Mouse (Mus musculus) kidney, adult 8-10 months (tissue): ENCODE data around the gene Gm2115.
A peak's percentile ranks its signal among the peaks of the same experiment; 100 is the strongest.

ENCODE experiments used
- DNase-seq, 2 experiments: peaks; one replicate each; pipeline ENCODE4 v3.0.0; 2022

The Gm2115 gene

DNA sequence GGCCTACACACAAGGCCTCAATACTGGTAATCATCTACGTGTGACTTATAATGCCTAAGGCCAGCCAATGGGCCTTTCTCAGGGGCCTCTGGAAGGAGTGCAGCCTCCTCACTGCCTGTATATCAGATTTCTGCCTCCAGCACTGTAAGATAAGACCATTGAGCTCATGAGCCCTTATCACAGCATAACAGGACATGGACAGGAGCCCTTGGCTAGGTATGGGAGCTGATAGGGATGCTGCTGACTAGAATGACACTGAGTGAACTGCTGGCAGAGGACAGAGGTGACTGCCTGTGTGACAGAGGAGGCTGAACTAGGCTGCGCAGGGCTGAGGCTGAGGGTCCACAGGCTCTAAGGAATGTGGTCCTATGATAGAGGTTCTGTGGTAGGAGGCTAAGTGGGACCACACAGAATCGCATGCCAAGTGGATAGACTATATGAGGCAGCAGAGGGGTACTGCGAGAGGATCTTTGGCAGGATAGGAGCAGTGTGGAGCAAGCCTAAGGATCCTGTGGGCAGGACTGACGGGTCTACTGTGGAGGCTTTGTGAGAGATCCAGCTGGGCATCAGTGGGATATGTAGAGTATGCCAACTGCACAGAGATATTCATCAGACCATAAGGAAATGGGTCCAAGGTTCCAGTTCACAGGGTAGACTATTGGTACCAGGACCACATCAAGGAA is 58.5 kb downstream of the Gm2115 start:
- peak in 1 of 2 experiments; percentile 0 for DNase-seq

DNA sequence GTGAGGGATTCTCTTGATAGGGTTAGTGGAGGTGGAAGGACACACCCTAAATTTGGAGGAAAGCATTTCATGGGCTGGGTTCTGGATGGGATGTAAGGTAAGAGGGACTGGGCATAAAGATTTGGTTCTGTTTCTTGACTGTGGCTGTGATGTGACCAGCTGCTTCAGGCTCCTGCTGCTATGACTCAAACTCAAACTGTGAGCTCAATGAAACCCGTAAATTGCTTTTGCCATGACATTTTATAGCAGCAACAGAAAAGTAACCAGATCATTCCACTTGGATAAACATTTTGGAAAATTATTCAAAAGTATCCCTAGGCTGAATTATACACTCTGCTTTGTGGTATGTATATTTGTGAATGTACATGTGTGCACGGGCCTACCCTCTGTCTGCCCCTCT is 61.9 kb downstream of the Gm2115 start:
- no peak for DNase-seq

DNA sequence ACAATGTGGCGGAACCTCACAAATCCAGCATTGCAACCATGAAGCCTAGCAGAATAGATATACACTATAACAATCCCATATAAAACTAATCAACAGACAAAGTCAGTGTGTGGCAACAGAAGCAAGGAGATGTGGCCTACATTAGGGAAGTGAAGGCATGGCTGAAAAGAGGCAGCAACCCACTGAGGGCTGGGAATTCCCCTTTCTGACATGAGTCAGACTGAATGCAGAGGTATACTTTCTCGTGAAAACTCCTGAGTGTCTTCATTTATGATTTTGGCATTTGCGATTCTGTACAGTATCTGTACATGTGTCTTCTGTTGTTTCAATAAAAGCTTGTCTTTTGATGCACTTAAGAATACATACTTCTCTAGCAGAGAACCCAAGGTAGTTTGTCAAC is 62.6 kb downstream of the Gm2115 start:
- DNase-seq: no peak

DNA sequence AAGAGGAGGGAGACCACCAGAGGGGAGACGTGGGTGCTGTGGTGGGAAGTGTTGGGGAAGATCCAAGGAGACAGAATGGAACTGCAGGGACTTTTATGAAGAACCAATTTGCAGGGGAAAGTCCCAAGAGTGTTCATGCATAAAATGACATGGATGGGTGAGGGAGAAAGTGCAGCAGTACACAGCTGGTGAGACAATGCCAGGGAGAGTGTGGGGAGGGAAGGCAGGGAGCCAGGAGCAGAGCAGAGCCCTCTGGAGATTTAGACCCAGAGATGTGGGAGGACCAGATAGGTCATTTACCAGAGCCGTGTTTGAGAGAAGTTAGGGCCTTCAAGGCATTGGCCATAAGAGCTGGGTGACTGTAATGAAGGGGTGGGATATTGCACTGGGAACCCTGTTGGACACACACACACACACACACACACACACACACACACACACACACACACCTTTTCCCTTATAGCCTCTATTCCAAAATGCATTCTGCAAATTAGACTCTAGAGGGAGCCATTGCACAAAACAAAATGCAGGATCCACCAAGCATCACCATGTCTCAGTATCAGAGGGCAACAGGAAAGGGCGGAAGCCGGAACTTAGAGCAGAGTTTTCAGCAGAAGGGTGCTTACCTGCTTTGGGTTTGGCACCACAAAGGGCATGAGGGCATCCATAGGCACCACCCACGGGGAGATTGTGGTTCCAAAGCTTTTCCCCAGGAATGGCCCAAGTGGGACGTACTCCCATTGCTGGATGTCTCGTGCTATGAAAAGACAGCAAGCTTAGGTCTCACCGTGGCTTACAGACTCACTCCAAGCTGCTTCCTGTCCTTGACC is 65.5 kb downstream of the Gm2115 start:
- DNase-seq: peak; percentile 32 to 39

DNA sequence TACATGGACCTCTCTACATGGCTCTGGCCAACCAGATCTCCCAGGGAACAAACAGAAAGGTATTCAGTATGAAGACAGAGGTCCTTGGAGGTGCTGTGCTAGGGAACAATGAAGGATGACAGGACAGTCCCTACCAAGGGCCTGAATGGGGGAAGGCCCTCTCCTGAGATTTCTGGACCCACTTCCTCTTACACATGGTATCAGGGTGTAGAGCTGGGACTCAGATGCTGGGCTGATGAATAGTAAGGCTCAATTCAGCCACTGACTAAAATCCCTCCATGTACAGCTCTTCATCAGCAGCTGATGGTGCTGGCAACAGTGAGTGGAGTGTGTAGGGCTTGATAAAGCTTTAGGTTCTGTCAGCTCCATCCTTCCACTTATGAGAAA is 66.2 kb downstream of the Gm2115 start:
- no peak for DNase-seq

DNA sequence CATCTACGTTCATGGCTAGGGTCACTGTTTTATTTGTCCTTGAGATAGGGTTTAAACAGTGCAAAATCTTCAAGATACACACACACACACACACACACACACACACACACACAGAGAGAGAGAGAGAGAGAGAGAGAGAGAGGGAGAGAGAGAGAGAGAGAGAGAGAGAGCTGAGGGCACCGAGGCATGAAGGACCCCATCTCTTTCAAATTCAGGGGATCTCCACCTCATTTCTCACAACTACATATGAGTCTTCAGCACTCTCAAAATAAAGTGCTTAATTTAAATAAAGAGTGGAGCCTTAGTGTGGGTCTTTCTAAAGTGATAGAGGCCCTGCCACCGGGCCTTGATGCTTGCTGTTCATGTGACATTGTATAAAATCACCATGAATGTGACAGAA is 67.2 kb downstream of the Gm2115 start:
- DNase-seq: no peak

DNA sequence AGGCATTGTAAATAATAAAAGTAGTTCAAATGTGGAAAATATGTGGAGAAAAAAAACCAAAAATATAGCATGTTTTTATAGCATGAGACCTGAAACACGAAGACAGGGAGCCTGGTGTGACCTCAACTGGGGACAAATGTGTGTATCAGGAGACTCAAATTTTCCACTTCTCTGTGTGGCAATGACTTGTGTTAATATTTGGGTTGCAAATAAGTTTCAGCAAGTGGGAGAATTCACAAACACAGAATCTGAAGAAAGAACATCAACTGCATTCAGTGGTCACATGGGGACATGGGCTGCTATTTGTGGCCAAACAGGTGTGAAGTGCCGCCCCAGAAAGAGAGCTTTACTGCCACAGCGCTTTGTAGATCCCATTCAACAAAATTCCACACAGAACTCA is 67.9 kb downstream of the Gm2115 start:
- DNase-seq: no peak

DNA sequence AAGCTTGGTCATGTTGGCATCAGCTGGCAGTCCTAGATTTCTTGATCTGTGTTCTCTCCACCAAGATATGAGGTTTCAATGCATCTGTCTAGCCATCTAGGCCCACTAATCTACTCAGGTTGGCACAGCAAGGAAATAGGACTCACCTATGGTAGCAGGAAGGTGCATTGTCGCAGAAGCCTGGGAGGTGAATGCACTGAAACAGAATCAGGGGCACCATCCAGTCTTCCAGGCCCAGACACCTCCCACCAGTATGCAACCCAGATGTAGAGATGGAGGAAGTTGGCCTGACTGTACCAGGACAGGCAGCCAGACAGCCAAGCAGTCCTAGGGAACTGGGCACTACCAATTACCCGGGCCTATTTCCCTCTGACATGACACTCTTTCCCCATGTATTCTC is 71.9 kb downstream of the Gm2115 start:
- DNase-seq: no peak

DNA sequence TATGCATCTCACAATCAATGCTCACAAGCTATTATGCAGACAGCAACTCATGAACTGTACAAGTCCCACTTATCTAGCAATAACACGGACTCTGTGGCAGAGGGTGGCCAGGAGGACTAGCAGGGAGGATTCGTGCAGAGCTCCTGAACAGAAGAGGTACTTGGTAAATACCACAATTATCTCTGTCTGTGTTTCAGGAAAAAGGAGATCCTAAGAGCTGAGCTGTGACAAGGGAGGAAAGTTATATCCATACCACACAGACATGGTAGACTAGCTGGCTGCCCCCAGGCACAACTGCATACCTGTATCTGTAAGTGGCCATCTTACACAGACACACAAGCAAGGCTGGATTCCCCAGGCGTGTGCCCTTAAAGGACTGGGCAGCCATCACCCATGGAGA is 72.6 kb downstream of the Gm2115 start:
- DNase-seq: no peak

DNA sequence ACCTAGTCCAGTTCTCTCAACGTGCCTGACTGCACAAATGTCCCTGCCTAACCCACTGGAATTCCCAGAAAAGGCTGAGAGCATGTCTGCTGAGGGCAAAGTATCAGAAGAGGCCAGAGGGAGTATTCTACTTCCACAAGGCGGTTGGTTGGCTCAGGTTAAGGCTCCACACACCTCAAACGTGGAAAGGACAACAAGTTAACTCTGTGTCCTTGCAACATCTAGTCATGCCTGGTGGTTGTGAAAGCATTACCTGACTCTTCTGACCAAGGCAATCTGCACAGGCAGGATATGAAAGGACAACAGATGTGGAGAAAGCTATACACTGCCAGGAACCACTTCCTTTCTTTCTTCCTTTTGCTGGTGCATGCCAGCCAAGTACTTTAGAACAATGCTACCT is 75.7 kb downstream of the Gm2115 start:
- DNase-seq: peak; percentile 84 to 87

DNA sequence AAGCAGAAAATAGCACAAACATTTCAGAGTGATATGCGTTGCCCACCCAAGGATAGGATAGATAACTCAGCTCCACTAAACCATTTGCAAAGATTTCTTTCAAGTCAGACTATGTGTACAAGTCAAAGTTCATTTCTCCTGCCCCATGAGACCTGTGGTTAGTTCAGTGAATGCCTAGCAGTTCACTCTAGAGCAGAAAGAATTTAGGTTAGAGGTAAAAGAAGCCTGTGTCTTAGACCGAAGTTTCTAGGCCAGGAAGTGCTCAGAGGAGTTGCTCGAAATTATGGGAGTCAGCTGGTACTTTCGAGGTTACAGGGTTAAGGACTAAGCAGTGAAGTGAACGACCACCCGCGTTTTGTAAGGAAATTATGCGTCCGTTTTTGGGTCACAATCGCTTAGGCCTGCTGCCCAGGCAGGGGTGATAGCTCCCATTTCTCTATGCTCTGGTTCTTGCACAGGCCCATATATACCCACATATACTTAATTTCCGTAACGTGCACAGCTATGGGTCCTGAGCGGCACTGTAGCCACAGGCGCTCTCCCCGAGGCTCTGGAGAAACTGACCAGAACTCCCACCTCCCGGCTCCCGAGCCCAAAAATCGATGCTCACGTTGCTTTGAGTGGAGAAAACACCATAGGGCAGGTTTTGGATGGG is 76.4 kb downstream of the Gm2115 start:
- DNase-seq: peak in 1 of 2 experiments; percentile 27

DNA sequence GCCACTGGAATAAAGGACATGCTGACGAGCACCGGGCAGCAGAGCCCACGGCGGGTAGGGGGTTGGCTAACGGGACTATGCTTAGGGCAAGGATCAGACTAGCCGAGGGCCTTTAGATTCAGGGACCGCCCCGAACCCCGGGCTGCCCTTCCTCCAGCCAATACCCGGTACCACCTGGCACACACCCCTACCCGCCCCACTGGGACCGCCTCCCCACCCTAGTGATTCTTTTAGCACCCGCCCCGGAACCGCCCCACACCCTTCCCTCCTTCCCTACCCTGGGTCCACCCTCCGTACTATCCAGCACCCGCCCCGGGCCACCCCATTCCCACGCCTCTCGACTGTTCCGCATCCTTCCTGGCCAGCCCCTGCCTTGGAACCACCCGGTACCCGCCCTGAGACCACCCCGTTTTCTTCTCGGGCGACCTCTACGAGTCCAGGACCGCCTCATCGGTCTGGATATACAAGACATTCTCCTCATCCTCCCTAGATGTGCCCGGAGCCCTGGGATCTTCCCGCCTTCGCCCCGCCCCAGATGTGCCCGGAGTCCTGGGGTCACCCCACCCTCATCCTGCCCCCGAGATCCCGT is 77.0 kb downstream of the Gm2115 start:
- DNase-seq: peak; percentile 95 to 96

DNA sequence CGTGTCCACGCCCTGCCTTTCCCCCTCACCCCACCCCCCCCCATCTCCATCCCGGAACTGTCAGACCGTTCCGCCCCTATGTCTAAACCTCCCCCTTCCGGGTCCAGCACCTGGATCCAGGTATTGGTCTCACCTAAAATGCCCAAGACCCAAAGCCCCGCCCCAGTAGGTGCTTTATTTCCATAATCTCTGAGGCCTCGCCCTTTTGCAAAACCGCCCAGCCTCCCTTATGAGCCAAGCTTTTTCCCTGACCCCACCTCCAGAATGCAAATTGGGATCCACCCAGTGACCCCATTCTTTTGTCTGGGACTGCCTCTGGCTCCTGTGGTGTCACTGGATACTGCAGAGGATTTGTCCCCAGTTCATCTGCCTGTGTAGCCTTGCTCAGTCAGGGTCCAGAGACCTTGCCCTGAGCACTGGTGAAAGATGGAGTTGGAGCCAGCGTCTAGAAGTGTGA is 77.6 kb downstream of the Gm2115 start, which contains the start of gene Fah:
Fah (minus strand) TSS at position 430 of the 457 bp plus-strand sequence.
- peak; percentile 80 to 89 for DNase-seq

DNA sequence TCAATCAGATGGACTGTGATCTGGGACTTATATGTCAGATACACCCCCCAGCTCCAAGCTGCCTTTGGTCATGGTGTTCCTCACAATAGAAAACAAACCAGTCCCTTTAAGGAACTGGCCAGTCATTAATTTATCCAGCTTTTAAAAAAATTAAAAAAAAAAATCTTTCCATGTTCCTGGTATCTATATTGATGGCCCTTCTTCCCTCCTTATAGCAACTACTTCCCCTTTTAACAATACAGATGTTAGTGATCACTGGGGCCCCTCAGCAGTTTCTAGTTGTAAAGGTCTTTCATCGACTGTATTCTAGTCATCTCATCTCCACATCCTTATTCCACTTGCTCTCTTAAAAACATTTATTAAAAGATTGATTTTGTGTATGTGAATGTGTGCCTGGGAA is 82.9 kb downstream of the Gm2115 start:
- no peak for DNase-seq

DNA sequence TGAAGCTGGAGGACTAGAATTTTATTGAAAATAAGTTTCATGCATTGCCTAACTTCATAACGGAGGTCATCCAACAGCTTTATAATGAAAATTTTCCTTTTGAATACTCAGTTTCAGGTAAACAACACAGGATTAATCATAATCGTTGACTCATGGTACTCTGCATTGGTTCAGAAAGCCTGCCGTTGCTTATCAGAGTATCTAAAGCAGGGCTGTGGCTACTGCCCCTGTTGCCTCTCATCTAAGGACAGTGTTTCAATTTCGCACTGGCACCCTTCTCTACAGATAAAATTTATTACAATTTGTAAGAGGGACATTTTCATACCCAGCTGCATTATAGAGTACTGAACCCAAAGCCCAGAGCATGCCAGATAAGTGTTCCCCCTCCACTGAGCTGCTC is 83.7 kb downstream of the Gm2115 start:
- DNase-seq: no peak

DNA sequence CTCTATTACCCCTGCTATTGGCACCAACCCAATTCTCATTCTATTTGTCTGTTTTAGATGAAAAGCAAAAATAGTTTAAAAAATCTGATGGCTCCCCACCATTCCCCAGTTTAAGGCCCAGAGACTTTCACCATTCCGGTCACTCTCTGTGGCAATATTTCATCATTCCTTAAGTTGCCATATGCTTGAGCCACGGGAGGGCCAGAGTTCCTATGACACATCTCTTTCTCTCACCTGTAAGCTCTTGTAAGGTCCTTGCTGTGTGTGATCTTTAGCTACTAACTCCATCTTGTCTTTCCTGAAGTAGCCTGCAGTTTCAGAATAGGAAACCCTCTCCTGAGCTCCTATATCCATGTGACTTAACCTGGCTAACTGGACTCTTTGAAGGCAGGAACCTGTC is 90.2 kb downstream of the Gm2115 start:
- no peak for DNase-seq

DNA sequence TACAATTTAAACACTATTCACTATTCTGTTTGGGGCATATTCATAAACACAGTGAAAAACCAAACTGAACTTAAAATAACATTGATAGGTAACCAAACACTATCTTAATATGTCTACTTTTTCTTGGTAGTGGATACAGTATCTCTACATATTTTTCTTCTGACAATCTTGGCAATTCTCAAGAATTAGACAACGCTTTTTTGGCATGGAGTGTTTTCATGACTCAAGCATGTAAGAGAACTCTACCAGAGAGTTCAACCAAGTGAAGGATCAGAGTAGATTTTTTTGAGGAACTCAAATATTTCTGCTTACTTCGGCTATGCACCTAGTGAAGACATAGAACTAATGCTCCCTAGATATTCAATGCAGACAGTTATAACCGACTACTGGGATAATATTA is 92.2 kb downstream of the Gm2115 start:
- DNase-seq: no peak

DNA sequence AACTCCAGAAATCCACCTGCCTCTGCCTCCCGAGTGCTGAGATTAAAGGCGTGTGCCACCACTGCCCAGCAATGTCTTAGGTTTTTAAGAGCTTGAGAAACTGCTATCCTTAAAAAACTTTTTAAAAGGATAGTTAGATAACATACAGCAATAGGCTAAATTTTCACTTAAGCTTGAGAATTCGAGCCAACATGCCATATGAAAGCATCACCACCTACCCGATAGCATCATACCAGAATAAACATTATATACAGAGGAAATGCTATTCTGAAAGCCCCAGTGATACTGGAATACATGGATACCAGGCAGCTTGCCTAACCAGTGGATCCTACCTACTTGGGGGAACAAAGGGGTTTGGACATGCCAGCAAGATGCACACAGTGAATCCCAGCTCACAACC is 95.0 kb downstream of the Gm2115 start:
- no peak for DNase-seq

DNA sequence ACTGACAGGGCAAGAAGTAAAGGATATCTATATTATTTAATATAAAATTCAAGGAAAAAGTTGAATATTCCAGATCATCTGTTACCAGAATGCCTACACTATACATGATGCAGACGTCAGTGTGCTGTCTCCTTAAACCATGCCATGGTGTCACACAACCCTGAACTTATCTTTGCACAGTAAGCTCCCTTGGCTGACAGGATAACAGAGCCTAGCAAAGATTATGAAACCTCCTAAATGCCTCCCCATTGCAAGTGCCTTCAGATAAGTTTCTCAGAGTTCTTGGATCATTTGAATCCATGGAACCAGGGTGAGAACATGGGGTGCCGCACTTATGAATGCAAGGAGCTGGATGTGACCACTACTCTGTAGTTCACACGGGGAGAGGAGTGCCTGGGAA is 103.1 kb downstream of the Gm2115 start:
- DNase-seq: no peak
